Mouse (Mus musculus) cerebellum, adult 2 months (tissue): ENCODE measurements around the gene Gcgr.

Experiments used
- CTCF ChIP-seq: fragments of 200-500 bp; IDR thresholded peaks from 2 replicates; pipeline ENCODE4 v1.5.1; 2011; ENCODE audit warnings: low read depth, mild to moderate bottlenecking, control low read depth, low read length, moderate library complexity, borderline replicate concordance; ENCODE audit not compliant: insufficient read depth
- POLR2A ChIP-seq: fragments of 200-500 bp; IDR thresholded peaks from 2 replicates; pipeline ENCODE4 v1.6.1; 2011; ENCODE audit warnings: low read length, control low read depth, borderline replicate concordance; ENCODE audit not compliant: insufficient read depth

- no peak for TF ChIP-seq POLR2A
- peak; percentile 64 for TF ChIP-seq CTCF
Observed at GRCm38 (mm10) chr11:120506899-120507298, 23.6 kb upstream of the Gcgr start.
